Mouse (Mus musculus) midbrain, embryonic 15.5 days (tissue): ENCODE results near the gene Mlx. TPM values are rescaled to one million over a fixed set of nuclear protein-coding genes. Genes with fewer than 3 reads are reported as not detected.

Experiments
- ATAC-seq: fragments of 200-750 bp; cut with Nextera tagmentation; replicated peaks from 2 replicates; pipeline ENCODE4 v1.8.0; 2017; ENCODE audit warnings: moderate TSS enrichment
- H3K27ac ChIP-seq: fragments of 300-500 bp; sonication (generic); 2 replicates; pipeline ENCODE4 v1.5.1; 2015; ENCODE audit warnings: mild to moderate bottlenecking, inconsistent platforms
- H3K27me3 ChIP-seq: fragments of 300-500 bp; sonication (generic); replicated peaks from 2 replicates; pipeline ENCODE4 v1.6.1; 2015; ENCODE audit warnings: inconsistent platforms
- H3K36me3 ChIP-seq: fragments of 300-500 bp; sonication (generic); replicated peaks from 2 replicates; pipeline ENCODE4 v1.6.1; 2015; ENCODE audit warnings: inconsistent platforms
- H3K4me1 ChIP-seq: fragments of 300-500 bp; sonication (generic); 2 replicates; pipeline ENCODE4 v1.6.1; 2015; ENCODE audit warnings: inconsistent platforms
- H3K4me2 ChIP-seq: fragments of 300-500 bp; sonication (generic); 2 replicates; pipeline ENCODE4 v1.6.1; 2015; ENCODE audit warnings: inconsistent platforms, mild to moderate bottlenecking, moderate library complexity
- H3K4me3 ChIP-seq: fragments of 300-500 bp; sonication (generic); 2 replicates; pipeline ENCODE4 v1.5.1; 2015; ENCODE audit warnings: mild to moderate bottlenecking, inconsistent platforms
- H3K9ac ChIP-seq: fragments of 300-500 bp; sonication (generic); 2 replicates; pipeline ENCODE4 v1.6.1; 2015; ENCODE audit warnings: mild to moderate bottlenecking, inconsistent platforms
- H3K9me3 ChIP-seq: fragments of 300-500 bp; sonication (generic); 2 replicates; pipeline ENCODE4 v1.6.1; 2016; ENCODE audit warnings: inconsistent platforms
- WGBS: fragments of 180-500 bp; shearing (Covaris S2); methylation state at CpG from one replicate; pipeline ENCODE4 v1.1.7; 2015; ENCODE audit warnings: mixed read lengths; 5-methylcytosine and 5-hydroxymethylcytosine counted together
- microRNA-seq: library from miRNA; unstranded; fragments of <30 nt; microRNA quantifications from one replicate; pipeline ENCODE4, GENCODE M21; 2016
- polyA plus RNA-seq: library from polyadenylated mRNA; unstranded; fragments of >200 nt; fragmentation: Nextera tagmentation; extraction: Ambion mirVana; gene quantifications from 2 replicates; pipeline ENCODE4 v1.2.1, GENCODE M21; 2015

The Mlx gene
- polyA plus RNA-seq, 1 experiment from 2014 or later: 103 TPM

- Histone ChIP-seq H3K4me3 (no peak overlapping the region), H3K27ac (no peak overlapping the region), H3K4me1 (no peaks in the 10 kb centered on the region), H3K9me3 (no peaks in the 10 kb centered on the region), H3K4me2 (no peak overlapping the region), H3K36me3 (peaks cover 8% of the 10 kb centered on the region), H3K9ac (no peak overlapping the region), H3K27me3 (no peaks in the 10 kb centered on the region)
- no peak for ATAC-seq
- WGBS: 92% methylated on average over 2 of the region's 2 CpGs
Measured at GRCm38 (mm10) chr11:101131187-101131586, 44.1 kb downstream of the Mlx start.

GRCm38 (mm10) chr11:101131701-101132100 is 44.6 kb downstream of the Mlx start:
- no peak for ATAC-seq
- H3K36me3 ChIP-seq: peaks cover 2% of the 10 kb centered on the region
- no peak overlapping the region for H3K4me3 ChIP-seq
- no peak overlapping the region for H3K4me2 ChIP-seq
- H3K27me3 ChIP-seq: no peaks in the 10 kb centered on the region
- no peak overlapping the region for H3K27ac ChIP-seq
- H3K4me1 ChIP-seq: no peaks in the 10 kb centered on the region
- 83% methylated on average over 6 of the region's 6 CpGs for WGBS
- no peaks in the 10 kb centered on the region for H3K9me3 ChIP-seq
- no peak overlapping the region for H3K9ac ChIP-seq

GRCm38 (mm10) chr11:101133037-101133436 is 46.0 kb downstream of the Mlx start:
- Histone ChIP-seq H3K9me3 (no peaks in the 10 kb centered on the region), H3K27me3 (no peaks in the 10 kb centered on the region), H3K27ac (no peak overlapping the region), H3K36me3 (no peaks in the 10 kb centered on the region), H3K9ac (no peak overlapping the region), H3K4me1 (no peaks in the 10 kb centered on the region), H3K4me3 (no peak overlapping the region), H3K4me2 (no peak overlapping the region)
- no peak for ATAC-seq
- WGBS: 85% methylated on average over 12 of the region's 12 CpGs

GRCm38 (mm10) chr11:101134217-101134865 is 47.3 kb downstream of the Mlx start:
- H3K9ac ChIP-seq: no peak overlapping the region
- H3K36me3 ChIP-seq: no peaks in the 10 kb centered on the region
- no peak overlapping the region for H3K4me2 ChIP-seq
- no peak overlapping the region for H3K27ac ChIP-seq
- peaks cover 5% of the 10 kb centered on the region; the same call in 1 of the 2 replicates for H3K4me1 ChIP-seq
- WGBS: 85% methylated on average over 13 of the region's 13 CpGs
- no peak for ATAC-seq
- no peaks in the 10 kb centered on the region for H3K9me3 ChIP-seq
- H3K4me3 ChIP-seq: no peak overlapping the region
- H3K27me3 ChIP-seq: no peaks in the 10 kb centered on the region

GRCm38 (mm10) chr11:101137000-101137399 is 49.9 kb downstream of the Mlx start:
- Histone ChIP-seq H3K27me3 (no peaks in the 10 kb centered on the region), H3K4me1 (peaks cover 5% of the 10 kb centered on the region; the same call in 1 of the 2 replicates), H3K4me3 (no peak overlapping the region), H3K9ac (no peak overlapping the region), H3K4me2 (no peak overlapping the region), H3K27ac (no peak overlapping the region), H3K9me3 (no peaks in the 10 kb centered on the region), H3K36me3 (no peaks in the 10 kb centered on the region)
- WGBS: 80% methylated on average over 7 of the region's 7 CpGs
- no peak for ATAC-seq

- WGBS: 23% methylated on average over 15 of the region's 15 CpGs
- H3K9me3 ChIP-seq: no peaks in the 10 kb centered on the region
- H3K9ac ChIP-seq: peak overlapping the region; percentile 6; the same call in 1 of the 2 replicates
- 0 out of 2 replicates have a peak overlapping the region, but pooled peaks have one; percentile 28 for H3K27ac ChIP-seq
- H3K36me3 ChIP-seq: no peaks in the 10 kb centered on the region
- ATAC-seq: peak; percentile 42; the same call in 1 of the 2 replicates
- H3K4me1 ChIP-seq: peaks cover 8% of the 10 kb centered on the region
- peak overlapping the region; percentile 5; the same call in 1 of the 2 replicates for H3K4me3 ChIP-seq
- no peaks in the 10 kb centered on the region for H3K27me3 ChIP-seq
- peak overlapping the region; percentile 38 for H3K4me2 ChIP-seq
Measured at GRCm38 (mm10) chr11:101138536-101139181, 51.6 kb downstream of the Mlx start.

- Histone ChIP-seq H3K4me2 (peak overlapping the region; percentile 50), H3K9ac (no peak overlapping the region), H3K4me1 (peaks cover 13% of the 10 kb centered on the region), H3K27me3 (no peaks in the 10 kb centered on the region), H3K9me3 (no peaks in the 10 kb centered on the region), H3K4me3 (peak overlapping the region; percentile 20), H3K36me3 (no peaks in the 10 kb centered on the region), H3K27ac (peak overlapping the region; percentile 42; the same call in 1 of the 2 replicates)
- 56% methylated on average over 27 of the region's 27 CpGs for WGBS
- ATAC-seq: no peak
Measured at GRCm38 (mm10) chr11:101140164-101140819, 53.2 kb downstream of the Mlx start.

- H3K27me3 ChIP-seq: no peaks in the 10 kb centered on the region
- no peak overlapping the region for H3K9ac ChIP-seq
- no peak overlapping the region for H3K27ac ChIP-seq
- no peaks in the 10 kb centered on the region for H3K36me3 ChIP-seq
- ATAC-seq: no peak
- H3K4me3 ChIP-seq: no peak overlapping the region
- peaks cover 17% of the 10 kb centered on the region for H3K4me1 ChIP-seq
- WGBS: 82% methylated on average over 8 of the region's 8 CpGs
- H3K4me2 ChIP-seq: no peak overlapping the region
- no peaks in the 10 kb centered on the region for H3K9me3 ChIP-seq
Measured at GRCm38 (mm10) chr11:101141088-101141487, 54.0 kb downstream of the Mlx start.

Small RNAs within 50 kb of the gene (microRNA-seq; reads per million reads assigned to microRNA genes)
- gene Gm27626: not detected

Other genes starting within 250 kb of the Mlx start
- gene Stat5b, start 236.6 kb upstream of the Mlx start, polyA plus RNA-seq: 20.4 and 20.5 TPM in 2 replicates
- gene Stat5a, start 227.9 kb upstream of the Mlx start, polyA plus RNA-seq: 1.7 and 2.3 TPM in 2 replicates
- gene Stat3, start 147.7 kb upstream of the Mlx start, polyA plus RNA-seq: 35.8 and 37.9 TPM in 2 replicates
- gene Cavin1, start 116.4 kb upstream of the Mlx start, polyA plus RNA-seq: 47.9 and 50.8 TPM in 2 replicates
- gene Atp6v0a1, start 77.8 kb upstream of the Mlx start, polyA plus RNA-seq: 136 and 148 TPM in 2 replicates
- 13.7 and 15.5 TPM in 2 replicates for gene Naglu, start 17.3 kb upstream of the Mlx start, polyA plus RNA-seq
- 0.37 and 0.63 TPM in 2 replicates for gene Hsd17b1, start 8.9 kb upstream of the Mlx start, polyA plus RNA-seq
- gene Coasy, start 4.7 kb upstream of the Mlx start, polyA plus RNA-seq: 43.3 and 47.1 TPM in 2 replicates
- 18.3 and 20.3 TPM in 2 replicates for gene Psmc3ip, start 8.2 kb downstream of the Mlx start, polyA plus RNA-seq
- 28.4 and 29.2 TPM in 2 replicates for gene Retreg3, start 32.6 kb downstream of the Mlx start, polyA plus RNA-seq
- gene Tubg1, start 32.7 kb downstream of the Mlx start, polyA plus RNA-seq: 76.1 and 84.7 TPM in 2 replicates
- 60.8 and 62.7 TPM in 2 replicates for gene Tubg2, start 68.6 kb downstream of the Mlx start, polyA plus RNA-seq
- 3.4 and 3.8 TPM in 2 replicates for gene Cntnap1, start 83.2 kb downstream of the Mlx start, polyA plus RNA-seq
- gene Plekhh3, start 84.1 kb downstream of the Mlx start, polyA plus RNA-seq: 8.5 and 9.9 TPM in 2 replicates
- gene Ccr10, start 88.2 kb downstream of the Mlx start, polyA plus RNA-seq: 0.31 and 0.36 TPM in 2 replicates
- gene Ezh1, start 139.2 kb downstream of the Mlx start, polyA plus RNA-seq: 27.4 and 30.7 TPM in 2 replicates
- 86.5 and 103 TPM in 2 replicates for gene Ramp2, start 158.8 kb downstream of the Mlx start, polyA plus RNA-seq
- 123 and 124 TPM in 2 replicates for gene Vps25, start 166.4 kb downstream of the Mlx start, polyA plus RNA-seq
- gene Wnk4, start 173.3 kb downstream of the Mlx start, polyA plus RNA-seq: 7.7 and 10.7 TPM in 2 replicates
- 0.93 and 1.3 TPM in 2 replicates for gene Cntd1, start 191.7 kb downstream of the Mlx start, polyA plus RNA-seq
- gene Coa3, start 191.8 kb downstream of the Mlx start, polyA plus RNA-seq: 202 and 204 TPM in 2 replicates
- gene Becn1, start 215.0 kb downstream of the Mlx start, polyA plus RNA-seq: 183 and 186 TPM in 2 replicates
- gene Psme3, start 228.9 kb downstream of the Mlx start, polyA plus RNA-seq: 115 and 120 TPM in 2 replicates
- 2.2 and 2.9 TPM in 2 replicates for gene Aoc2, start 237.8 kb downstream of the Mlx start, polyA plus RNA-seq
- gene Aoc3, start 243.3 kb downstream of the Mlx start, polyA plus RNA-seq: 0.06 TPM in 1 of 2 replicates, not detected in the other